Mouse (Mus musculus) forelimb bud, embryonic 11.5 days (tissue): Measurements from ENCODE around the gene Pbld2.

ENCODE experiments used
- DNase-seq: peaks from one replicate; pipeline ENCODE4 v3.0.0-alpha.2; 2012; ENCODE audit warnings: low read depth, low spot score

The Pbld2 gene

DNA sequence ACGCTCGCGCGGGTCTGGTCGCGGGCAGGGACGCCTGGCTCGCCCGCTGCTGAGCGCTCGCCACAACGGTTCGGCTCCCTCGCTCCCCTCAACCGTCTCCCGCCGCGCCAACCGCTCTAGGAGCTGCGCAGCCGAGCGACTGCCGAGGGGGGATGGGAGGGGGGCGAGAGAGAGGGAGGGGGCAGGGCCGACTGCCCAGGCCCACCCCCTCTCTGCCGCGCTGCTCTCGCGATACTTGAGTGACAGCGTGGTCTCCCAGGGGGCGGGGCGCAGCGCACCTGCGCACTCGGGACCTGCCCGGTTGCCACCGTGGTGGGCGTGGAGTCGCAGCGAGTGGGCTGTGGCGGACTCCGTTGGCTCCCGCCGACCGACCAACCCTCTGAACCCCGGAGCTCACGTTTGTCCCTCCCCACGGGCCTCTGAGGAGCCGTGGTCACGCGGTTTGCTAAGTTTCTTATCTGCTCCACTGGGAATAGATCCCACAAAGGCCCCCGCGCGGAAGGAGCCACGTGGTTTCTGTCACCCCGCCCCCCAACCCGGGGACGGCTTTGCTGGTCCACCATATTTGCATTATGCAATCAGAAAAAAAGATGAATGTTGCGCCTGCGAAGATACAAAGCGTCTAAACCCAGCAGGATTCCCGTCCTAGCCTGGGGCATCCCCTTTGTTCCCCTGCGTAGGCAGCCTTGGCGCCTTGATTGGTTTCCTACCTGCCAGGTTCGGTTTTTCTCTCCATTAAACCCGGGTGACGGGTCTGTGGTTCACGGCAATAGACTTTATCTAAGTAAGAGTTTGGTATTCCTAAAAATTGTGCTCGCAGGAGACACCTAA lies at the start of gene Pbld2, which contains the start of gene Hnrnph3:
TSS of gene Pbld2 (plus strand) at position 567 of the 831 bp plus-strand sequence.
TSS of gene Hnrnph3 (minus strand) at position 469 of the 831 bp plus-strand sequence.
- DNase-seq: peak; percentile 99

DNA sequence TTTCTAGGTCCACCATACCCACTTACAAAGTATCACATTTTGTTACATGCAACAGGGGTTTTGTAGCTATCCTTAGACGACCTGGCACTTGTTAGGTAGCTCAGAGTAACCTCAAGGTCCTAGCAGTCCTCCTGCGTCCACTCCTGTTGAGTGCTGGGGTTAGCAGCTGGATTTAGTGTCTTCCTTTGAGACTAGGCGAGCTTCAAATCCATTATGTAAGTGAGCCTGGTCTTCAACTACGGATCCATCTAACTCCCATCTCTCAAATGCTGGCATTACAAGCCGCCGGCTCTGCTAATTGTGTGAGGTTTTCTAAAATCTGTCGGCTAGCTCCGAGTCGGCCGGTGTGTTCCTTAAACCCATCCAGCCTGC lies 44.5 kb upstream of the Pbld2 start:
- DNase-seq: no peak

DNA sequence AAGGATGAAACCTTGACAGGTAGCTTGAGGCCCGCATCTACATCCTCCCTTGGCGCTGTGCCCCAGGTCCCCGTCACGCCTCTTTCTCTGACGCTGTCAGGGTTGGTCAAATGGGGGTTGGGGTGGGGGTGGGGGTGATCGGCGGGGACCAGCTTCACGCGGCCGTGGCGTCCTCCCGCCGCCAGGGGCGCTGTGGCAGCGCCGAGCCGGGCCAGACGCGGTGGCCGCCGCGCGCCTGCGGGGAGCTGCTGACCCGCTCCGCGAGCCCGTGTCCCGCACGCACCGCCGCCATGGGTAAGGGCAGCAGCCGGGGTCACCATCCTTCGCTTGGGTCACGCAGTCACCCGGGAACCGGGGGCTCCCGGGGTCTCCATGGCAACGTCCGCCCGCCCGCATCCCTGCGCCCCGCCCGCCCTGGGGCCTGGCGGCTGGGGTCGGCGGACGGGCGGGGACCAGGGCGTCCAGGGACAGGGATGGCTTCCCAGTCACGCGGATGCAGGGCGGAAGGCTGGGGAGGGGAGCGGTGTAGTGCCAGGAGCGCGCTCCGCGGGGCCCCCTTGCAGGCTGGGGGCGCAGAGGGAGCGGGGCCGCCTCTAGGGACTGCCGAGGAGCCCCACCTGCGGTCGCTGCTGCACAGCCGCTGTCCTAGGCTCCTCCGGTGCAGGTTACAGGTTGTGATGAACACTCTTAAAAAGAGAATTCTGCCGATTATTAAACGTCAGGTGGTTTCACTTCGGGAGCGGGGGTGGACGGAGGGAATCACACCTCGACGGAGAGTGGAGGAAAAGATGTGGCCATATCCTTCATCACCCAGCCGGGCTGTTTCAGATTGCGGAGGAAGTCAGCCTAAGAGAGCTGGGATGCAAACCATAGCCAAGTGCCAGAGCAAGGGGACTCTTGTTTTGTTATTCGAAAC lies 43.8 kb upstream of the Pbld2 start, which contains the start of gene Rufy2:
TSS of gene Rufy2 (plus strand) at position 185 of the 916 bp plus-strand sequence.
- peak; percentile 82 for DNase-seq

DNA sequence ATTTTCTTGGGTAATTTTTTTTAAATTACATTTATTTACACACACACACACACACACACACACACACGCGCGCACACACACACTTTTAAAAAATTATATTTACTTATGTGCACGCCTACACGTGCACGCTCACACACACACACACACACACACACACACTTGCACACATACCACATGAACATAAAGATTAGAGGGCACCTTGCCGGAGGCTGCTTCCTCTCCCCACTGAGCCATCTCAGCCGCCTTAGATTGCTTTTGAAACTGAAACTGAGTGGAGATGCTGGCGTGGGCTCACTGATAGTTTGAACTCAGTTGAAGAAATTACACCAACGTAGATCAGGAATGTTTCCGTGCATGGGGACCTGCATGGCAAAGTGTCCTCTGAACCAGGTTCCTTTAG lies 40.0 kb upstream of the Pbld2 start:
- no peak for DNase-seq

DNA sequence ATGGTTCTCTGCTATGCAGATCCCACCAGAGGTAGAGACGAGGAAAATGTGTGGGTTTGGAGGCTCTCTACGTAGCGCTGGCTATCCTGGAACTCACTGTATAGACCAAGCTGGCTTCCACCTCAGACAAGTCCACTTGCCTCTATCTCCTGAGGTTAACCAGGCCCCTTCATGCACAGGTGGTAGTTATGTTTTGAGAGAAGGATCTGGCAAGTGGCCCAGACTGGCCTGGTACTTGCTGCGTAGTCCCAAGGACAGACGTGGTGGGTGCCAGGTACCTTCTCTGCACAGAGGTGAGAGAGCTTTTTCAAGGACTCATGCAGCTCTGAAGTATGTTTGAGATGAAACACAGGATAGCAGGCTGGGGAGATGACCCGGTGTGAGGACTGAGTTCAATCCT lies 39.6 kb upstream of the Pbld2 start:
- no peak for DNase-seq

DNA sequence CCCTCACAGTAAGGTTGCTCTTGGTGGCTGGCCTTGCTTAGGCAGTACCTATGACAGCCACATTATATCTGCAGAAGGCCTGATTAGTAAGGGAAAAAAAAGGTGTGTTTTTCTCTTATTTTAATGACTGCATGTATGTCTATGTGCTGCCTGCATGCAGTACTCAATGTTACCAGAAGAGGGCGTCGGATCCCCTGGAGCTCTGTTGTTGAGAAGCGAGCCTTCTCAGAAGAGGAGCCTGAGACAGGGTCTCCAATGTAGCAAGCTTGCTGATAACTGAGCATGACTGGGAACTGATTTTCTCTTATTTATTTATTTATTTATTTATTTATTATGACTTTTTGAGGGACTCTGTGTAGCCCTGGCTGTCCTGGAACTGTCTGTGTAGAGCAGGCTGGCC lies 36.8 kb upstream of the Pbld2 start:
- peak; percentile 46 for DNase-seq

DNA sequence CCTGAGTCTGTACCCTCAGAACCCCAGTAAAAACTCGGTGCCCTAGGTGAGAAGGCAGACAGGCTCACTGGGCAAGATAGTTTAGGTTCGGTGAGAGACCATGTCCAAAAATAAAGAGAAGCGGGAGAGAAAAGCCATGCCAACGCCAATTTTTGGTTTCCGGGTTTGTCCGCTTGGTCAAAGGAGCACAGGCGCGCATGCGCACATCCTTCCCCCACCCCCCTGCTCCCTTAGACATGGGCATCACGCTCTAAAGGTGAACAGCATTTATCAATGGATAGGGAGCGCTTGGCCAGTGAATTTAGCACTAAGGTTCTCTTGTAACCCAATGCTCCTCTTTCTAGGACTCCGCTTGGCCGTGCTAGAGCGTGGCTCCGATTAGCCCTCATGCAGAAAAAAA lies 33.5 kb upstream of the Pbld2 start:
- DNase-seq: no peak

DNA sequence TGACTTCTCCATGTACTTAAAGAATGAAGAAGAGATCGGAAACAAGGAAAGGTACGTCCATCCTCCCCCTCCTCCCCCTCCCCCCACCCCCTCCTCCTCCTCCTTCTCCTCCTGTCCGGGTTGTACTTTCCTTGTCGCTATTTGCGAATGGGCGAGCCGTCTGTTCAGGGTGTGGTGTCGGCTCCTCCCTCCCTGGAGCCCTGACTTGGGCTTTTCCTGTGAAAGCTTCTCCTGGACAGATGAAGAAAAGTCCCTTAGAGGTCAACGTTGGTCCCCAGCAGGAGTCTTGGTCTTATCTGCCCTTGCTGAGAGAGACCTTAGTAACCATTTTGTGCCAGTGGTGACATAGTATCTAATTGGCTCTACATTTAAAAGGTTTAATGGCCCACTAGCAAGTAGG lies 30.1 kb upstream of the Pbld2 start:
- DNase-seq: no peak

DNA sequence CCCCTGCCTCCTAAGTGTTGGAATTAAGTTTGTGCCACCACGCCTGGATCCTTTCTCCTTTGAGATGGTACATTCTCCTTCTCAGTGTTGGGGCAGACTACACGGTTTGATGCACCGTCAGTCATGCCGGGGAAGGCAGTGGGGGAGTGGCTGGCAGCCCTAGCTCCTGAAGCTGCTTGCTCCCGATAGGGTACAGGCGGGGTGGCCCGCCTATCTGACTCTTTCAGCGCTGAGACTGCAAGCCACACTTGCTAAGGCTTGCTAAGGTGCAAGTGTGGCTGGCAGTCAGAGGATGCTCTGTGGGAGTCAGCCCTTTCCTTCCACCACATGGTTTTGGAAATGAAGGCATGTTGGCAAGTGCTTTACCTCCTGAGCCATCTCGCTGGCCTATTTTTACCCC lies 23.5 kb upstream of the Pbld2 start:
- DNase-seq: no peak

DNA sequence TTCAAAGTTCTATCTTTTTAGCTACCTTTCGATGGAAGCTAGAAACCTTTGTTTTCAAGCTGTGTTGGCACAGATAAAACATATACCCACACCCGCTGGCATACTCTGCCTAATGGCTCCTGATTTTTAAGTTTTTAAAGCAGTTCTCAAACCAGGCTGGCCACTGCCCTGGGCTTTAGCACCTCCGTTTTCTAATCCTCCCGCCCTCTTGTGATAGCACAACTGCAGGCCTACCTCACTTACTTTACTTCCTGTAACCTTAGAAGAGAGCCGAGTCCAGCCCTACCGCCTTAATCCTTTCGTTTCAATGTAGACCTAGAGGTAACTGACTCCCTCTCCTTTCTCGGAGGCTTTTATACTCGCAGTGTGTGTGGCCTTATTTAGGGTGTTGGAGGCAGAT lies 20.9 kb upstream of the Pbld2 start:
- no peak for DNase-seq

DNA sequence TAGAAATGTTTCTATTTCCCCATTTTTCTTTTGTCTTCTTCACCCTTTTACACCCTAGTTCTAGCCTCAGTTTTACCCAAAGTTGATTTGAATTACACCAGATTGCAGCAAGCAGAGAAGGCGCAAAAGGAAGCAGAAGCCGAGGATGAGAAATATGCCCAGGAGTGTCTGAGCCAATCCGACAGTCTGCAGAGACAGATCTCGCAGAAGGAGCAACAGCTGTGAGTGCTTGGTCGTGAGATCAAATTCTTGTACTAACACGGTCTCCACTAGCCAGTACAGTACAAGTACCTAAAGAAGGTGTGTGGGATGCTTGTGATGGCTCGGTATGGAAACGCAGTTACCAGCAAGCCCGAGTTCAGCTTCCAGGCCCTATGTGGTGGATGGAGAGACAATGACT lies 19.6 kb upstream of the Pbld2 start:
- DNase-seq: no peak

DNA sequence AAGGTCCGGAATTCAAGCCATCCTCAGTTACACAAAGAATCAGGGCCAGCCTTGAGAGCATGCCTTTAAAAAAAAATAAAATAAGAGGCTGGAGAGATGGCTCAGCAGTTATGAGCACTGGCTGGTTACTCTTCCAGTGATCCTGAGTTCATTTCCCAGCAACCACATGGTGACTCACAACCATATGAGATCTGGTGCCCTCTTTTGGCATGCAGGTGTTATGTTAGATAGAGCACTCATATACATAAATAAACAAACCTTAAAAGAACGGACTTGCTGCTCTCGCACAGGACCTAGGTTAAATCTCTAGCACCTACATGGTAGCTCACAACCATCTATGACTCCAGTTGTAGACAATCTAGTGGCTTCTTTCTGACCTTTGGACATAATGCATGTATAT lies 15.9 kb upstream of the Pbld2 start:
- DNase-seq: no peak

DNA sequence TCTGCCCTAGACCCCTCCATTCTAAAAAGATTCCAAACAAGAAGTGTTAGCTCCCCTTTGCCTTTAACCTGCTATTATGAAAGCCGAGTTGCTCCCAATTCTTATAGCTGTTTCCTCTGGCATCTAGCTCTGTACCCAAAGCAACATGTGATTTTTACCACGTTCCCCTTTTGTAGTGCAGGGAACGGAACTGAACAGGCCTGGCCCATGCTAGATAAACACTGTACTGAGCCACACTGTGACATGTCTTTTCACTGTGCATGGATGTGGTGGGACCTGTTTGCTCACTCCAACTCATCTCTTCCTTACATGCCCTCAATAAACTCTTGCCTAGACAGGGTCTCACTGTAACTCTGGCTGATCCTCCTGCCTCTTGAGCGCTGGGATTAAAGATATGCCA lies 13.8 kb upstream of the Pbld2 start:
- DNase-seq: no peak

DNA sequence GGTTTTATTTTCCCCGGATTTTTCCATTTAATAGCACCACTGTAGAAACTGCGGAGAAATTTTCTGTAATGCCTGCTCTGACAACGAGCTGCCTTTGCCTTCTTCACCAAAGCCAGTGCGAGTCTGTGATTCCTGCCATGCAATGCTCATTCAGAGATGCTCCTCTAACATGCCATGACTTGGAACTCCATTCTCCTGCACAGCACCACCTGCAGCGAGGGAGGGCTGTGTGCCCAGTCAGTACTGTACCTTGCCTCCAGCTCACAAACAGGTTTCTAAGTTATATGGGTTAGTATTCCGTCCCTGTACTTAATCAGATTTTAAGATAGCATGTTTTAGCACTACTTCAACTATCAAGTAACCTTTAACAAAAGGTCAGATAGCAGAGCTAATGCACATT lies 12.6 kb upstream of the Pbld2 start:
- no peak for DNase-seq

DNA sequence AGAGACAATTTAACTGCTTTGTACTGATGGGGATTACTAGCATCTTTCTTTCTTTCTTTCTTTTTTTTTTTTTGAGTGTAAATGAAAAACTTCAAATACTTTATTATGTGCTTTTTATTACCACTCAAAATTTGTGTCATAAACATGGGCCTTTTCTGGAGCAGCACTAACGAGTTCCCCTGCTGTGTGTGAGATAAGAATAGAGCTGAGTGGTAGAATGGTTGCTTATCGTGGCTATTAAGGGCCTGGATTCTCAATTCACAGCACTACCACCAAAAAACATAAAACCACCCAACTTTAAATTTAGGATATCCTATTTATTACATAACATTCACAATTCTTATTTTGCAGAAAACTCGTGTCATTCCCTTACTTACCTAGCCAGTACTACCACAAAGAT lies 10.6 kb upstream of the Pbld2 start:
- no peak for DNase-seq

DNA sequence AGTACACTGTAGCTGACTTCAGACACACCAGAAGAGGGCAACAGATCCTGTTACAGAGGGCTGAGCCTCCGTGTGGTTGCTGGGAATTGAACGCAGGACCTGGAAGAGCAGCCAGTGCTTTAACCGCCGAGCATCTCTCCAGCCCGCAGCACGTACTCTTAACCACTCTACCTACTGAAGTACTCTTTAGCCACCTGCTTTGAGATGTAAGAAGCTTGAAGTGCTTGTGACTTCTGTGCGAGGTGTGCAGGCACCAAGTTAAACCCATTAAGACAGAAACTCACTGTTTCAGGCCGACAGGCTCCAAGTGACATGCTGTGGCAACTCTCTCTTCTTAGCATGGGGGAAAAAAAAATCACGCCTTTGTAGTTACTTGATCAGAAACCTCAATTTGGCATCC lies 9.9 kb upstream of the Pbld2 start:
- DNase-seq: no peak

DNA sequence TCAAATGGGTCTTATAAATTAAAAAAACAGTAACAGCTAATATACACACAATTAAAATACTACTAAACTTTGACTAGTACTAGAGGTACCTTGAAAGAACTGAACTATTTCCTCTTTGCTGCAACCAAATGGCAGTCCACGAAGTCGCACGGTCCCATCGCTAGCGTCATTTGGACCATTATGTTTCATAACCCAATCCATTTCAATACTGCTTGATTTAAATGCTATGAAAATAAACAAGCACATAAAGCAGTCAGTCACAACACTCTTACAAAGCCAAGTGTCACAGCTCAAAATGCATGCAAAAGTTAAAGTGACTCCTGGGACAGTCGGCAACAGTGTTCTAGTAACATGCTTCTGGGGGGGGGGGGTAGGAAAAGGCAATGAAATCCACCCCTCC lies 4.8 kb upstream of the Pbld2 start:
- DNase-seq: no peak

DNA sequence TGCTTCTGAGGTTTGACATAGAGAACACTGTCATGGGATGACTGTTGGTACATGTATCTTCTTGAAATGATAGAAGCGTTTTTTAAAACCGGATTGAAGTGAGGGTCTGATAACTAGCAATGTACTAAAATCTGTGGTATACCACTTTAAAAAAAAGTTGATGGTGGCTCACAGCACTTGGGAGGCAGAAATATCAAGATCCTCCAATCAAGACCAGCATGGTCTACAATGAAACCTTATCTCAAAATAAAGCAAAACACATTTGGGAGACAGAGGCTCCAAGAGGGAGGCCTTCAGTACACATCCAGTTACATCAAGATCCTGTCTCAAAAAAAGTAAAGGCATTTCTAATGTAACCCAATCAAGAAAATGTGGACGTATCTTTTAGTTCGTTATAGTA lies 2.4 kb upstream of the Pbld2 start:
- DNase-seq: no peak

DNA sequence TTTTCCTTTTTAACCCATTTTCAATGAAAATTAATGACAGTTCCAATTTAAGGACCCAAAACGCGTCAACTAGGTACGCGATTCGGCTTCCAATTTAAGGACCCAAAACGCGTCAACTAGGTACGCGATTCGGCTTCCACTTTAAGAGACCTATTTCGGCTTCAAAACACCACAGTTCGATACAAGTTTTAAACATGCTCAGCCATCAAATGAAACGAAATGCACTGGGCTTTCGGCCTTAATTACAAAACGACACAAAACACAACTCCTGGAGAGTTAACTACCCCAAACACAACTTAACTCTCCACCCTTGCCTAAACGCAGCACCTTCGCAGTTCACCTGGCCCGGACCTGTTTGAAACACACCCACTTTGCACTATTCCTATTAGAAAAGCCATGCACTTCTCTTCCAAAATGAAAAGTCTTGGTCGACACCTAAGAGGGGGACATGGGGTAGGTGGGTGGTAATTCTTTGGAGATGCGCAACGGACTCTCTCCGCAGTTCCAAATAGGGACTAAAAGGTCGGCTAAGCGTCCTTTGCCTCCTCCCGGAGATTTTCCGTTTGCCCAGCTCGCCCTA lies 1.5 kb upstream of the Pbld2 start:
- DNase-seq: no peak

DNA sequence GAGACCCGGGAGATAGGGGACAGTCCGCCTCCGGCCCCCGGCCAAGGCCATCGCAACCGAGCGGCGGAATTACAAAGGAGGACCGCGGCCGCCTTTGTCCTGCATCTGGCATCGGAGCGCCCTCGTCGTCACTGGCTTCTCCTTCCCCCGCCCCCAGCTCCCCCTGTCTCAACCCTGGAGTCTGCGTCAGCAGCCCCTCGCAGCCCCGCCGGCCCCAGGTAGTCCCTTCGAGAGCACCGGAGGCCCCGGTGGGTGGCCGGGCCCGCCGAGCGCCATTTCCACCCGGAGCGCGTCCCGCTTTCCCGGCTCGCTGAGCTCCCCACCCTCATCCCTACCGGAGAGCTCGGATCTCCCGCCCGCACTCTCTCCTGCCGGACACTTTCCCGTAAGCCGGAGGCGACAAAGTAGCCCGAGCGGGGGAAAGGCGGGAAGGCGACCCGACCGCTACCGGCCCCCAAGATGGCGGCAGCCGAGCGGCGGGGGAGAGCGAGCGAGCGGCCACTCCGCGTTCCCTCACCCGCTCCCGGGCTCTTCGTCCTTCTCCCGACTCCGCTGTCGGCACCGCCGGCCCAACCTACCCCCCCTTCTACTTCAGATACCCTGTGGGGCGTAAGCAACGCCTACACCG lies 880 bp upstream of the Pbld2 start:
- peak; percentile 37 for DNase-seq

DNA sequence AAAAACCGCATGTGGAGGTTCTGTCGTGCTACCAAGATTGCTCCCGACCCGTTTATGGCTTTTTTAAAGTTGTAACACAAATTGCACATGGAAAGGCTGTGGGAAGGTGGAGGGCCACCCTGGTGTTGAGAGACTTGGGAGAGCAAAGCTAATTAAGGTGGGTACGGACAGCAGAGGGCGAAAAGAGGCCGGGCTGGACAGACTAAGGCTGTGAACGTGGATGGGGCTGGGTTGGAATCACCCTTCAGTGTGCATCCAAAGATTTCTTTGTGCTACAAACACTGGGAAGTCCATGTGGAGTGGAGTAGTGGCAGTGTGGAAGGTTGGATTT lies 430 bp downstream of the Pbld2 start:
- peak; percentile 48 for DNase-seq

DNA sequence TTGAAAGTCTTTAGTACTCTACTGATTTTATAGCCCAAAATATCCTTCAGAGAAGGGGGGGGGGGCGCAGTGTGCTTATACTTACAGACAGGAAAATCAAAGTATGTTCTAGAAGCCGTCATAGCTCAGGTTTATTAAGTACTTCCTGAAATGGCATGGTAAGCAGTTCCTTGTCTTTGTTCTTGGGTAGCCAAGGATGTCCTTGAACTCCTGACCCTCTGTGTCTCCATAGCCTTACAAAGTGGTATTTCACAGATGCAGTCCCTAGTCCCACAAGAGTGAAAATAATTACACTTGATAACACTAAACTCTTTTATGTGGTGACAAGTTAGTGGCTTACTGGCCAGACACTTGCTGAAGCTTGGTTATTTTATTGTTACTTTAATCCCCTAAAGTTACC lies 901 bp downstream of the Pbld2 start:
- DNase-seq: no peak
